Mouse (Mus musculus) liver, embryonic 14.5 days (tissue): ENCODE measurements around the gene Rnf24. TPM values are rescaled to one million over a fixed set of nuclear protein-coding genes. Genes with fewer than 3 reads are reported as not detected.
A peak's percentile ranks its signal among the peaks of the same experiment; 100 is the strongest.

Experiments
- ATAC-seq: fragments of 200-750 bp; cut with Nextera tagmentation; 2 replicates; pipeline ENCODE4 v1.8.0; 2017; ENCODE audit warnings: moderate number of reproducible peaks, mild to moderate bottlenecking, moderate library complexity; ENCODE audit not compliant: insufficient read depth
- DNase-seq, 3 experiments: peaks; one replicate each; pipeline ENCODE4 v3.0.0-alpha.2; 2012 to 2013; ENCODE audit warnings: low read depth in 3 of 3, low spot score in 3 of 3
- H3K27ac ChIP-seq: fragments of 300-500 bp; sonication (generic); 2 replicates; pipeline ENCODE4 v1.5.1; 2014; ENCODE audit warnings: moderate library complexity, mild to moderate bottlenecking, control low read depth, inconsistent platforms
- H3K27me3 ChIP-seq: fragments of 300-500 bp; sonication (generic); 2 replicates; pipeline ENCODE4 v1.6.1; 2014; ENCODE audit warnings: mild to moderate bottlenecking, low read length, moderate library complexity; ENCODE audit not compliant: control insufficient read depth, insufficient read depth
- H3K36me3 ChIP-seq: fragments of 300-500 bp; sonication (generic); replicated peaks from 2 replicates; pipeline ENCODE4 v1.6.1; 2014; ENCODE audit warnings: low read depth; ENCODE audit not compliant: control insufficient read depth, insufficient read depth
- H3K4me1 ChIP-seq, 2 experiments: fragments of 200-500 bp in 1 of 2; fragments of 300-500 bp in 1 of 2; sonication (generic) in 1 of 2; replicated peaks; 2 replicates each; pipeline ENCODE4 v1.6.1; 2012 to 2014; ENCODE audit warnings: antibody characterized with exemption in 1 of 2, inconsistent platforms in 1 of 2, low read length in 1 of 2; ENCODE audit not compliant: control insufficient read depth in 2 of 2, insufficient read depth in 2 of 2
- H3K4me2 ChIP-seq: fragments of 300-500 bp; sonication (generic); 2 replicates; pipeline ENCODE4 v1.6.1; 2014; ENCODE audit warnings: low read depth, mild to moderate bottlenecking, control low read depth, moderate library complexity
- H3K4me3 ChIP-seq, 2 experiments: fragments of 200-500 bp in 1 of 2; fragments of 300-500 bp in 1 of 2; sonication (generic) in 1 of 2; 2 replicates each; pipeline ENCODE4 v1.5.1; 2012 to 2014; ENCODE audit warnings: low read depth in 2 of 2, low read length in 2 of 2, mild to moderate bottlenecking in 2 of 2, control low read depth in 1 of 2, inconsistent platforms in 1 of 2, moderate library complexity in 1 of 2; ENCODE audit not compliant: insufficient read depth in 1 of 2
- H3K9ac ChIP-seq: fragments of 300-500 bp; sonication (generic); replicated peaks from 2 replicates; pipeline ENCODE4 v1.6.1; 2014; ENCODE audit warnings: mild to moderate bottlenecking, control low read depth, moderate library complexity
- H3K9me3 ChIP-seq: fragments of 300-500 bp; sonication (generic); 2 replicates; pipeline ENCODE4 v1.6.1; 2016; ENCODE audit warnings: low read length, mixed read lengths; ENCODE audit not compliant: control insufficient read depth
- CTCF ChIP-seq: IDR thresholded peaks from 2 replicates; pipeline ENCODE4 v1.5.1; 2016; ENCODE audit warnings: antibody characterized with exemption, low read depth, control low read depth
- EP300 ChIP-seq: IDR thresholded peaks from 2 replicates; pipeline ENCODE4 v1.6.1; 2016; ENCODE audit warnings: antibody characterized with exemption, low read depth
- WGBS: fragments of 180-500 bp; shearing (Covaris S2); extraction: QIAGEN DNeasy Blood & Tissue Kit; methylation state at CpG from one replicate; pipeline ENCODE4 v1.1.7; 2014; ENCODE audit not compliant: insufficient replicate concordance; 5-methylcytosine and 5-hydroxymethylcytosine counted together
- polyA plus RNA-seq, 2 experiments: library from polyadenylated mRNA; depleted of rRNA in 1 of 2; stranded (reverse) in 1 of 2; unstranded in 1 of 2; fragments of >200 nt; fragmentation: Nextera tagmentation in 1 of 2; extraction: Ambion mirVana in 1 of 2; gene quantifications; 2 replicates each; pipeline versions ENCODE4 v1.2.1 to v1.2.3; 2012 to 2014

Rnf24 gene
- 0.49 and 0.55 TPM in 2 replicates for polyA plus RNA-seq (2012; rRNA removed)
- polyA plus RNA-seq (2014; fragmentation: Nextera tagmentation; extraction: Ambion mirVana) = 0.32 and 0.38 TPM in 2 replicates

GRCm38 (mm10) chr2:131352747-131353563 is at the start of gene Rnf24:
TSS of gene Rnf24 (minus strand) at chr2:131352892.
- no peak for TF ChIP-seq EP300
- no peak for TF ChIP-seq CTCF
- Histone ChIP-seq H3K27ac (no peak within 1 kb of the TSS), H3K27me3 (no peaks in the 10 kb centered on the region), H3K36me3 (no peaks in the 10 kb centered on the region), H3K9me3 (no peaks in the 10 kb centered on the region), H3K4me1 (peaks cover 3 to 9% of the 10 kb centered on the region in 2 experiments; a peak in 1 of 4 replicates), H3K4me3 (peak within 1 kb of the TSS; percentile 70 to 72), H3K4me2 (peak within 1 kb of the TSS; percentile 97), H3K9ac (peak within 1 kb of the TSS; percentile 76)
- peak; percentile 98 for ATAC-seq
- under 1% methylated on average over 54 of the region's 54 CpGs for WGBS
- DNase-seq = peak; percentile 83 to 86 (median 84)

- Histone ChIP-seq H3K9me3 (no peaks in the 10 kb centered on the region), H3K4me1 (no peaks in the 10 kb centered on the region; a peak in 1 of 4 replicates), H3K4me2 (no peak overlapping the region), H3K27ac (no peak overlapping the region), H3K27me3 (no peaks in the 10 kb centered on the region), H3K4me3 (no peak overlapping the region), H3K36me3 (no peaks in the 10 kb centered on the region), H3K9ac (no peak overlapping the region)
- TF ChIP-seq EP300 (no peak), CTCF (no peak)
- no peak for DNase-seq
- 28% methylated on average over 8 of the region's 8 CpGs for WGBS
- ATAC-seq = no peak
Observed at GRCm38 (mm10) chr2:131401794-131402495, 49.3 kb upstream of the Rnf24 start.

GRCm38 (mm10) chr2:131400846-131401245 is 48.2 kb upstream of the Rnf24 start:
- no peaks in the 10 kb centered on the region for H3K27me3 ChIP-seq
- H3K4me2 ChIP-seq = no peak overlapping the region
- H3K9ac ChIP-seq = no peak overlapping the region
- no peak for ATAC-seq
- H3K36me3 ChIP-seq = no peaks in the 10 kb centered on the region
- no peak overlapping the region for H3K4me3 ChIP-seq
- 53% methylated on average over 2 of the region's 2 CpGs for WGBS
- H3K27ac ChIP-seq = no peak overlapping the region
- TF ChIP-seq CTCF = no peak
- H3K9me3 ChIP-seq = no peaks in the 10 kb centered on the region
- no peak for DNase-seq
- no peaks in the 10 kb centered on the region; a peak in 1 of 4 replicates for H3K4me1 ChIP-seq

- Histone ChIP-seq H3K4me3 (no peak overlapping the region), H3K9me3 (no peaks in the 10 kb centered on the region), H3K36me3 (no peaks in the 10 kb centered on the region), H3K27me3 (no peaks in the 10 kb centered on the region), H3K27ac (no peak overlapping the region), H3K9ac (no peak overlapping the region), H3K4me1 (no peaks in the 10 kb centered on the region; a peak in 1 of 4 replicates), H3K4me2 (no peak overlapping the region)
- DNase-seq (peak in 1 of 3 experiments; percentile 9), ATAC-seq (no peak)
- no peak for TF ChIP-seq EP300
- TF ChIP-seq CTCF = no peak
- 55% methylated on average over 5 of the region's 5 CpGs for WGBS
Observed at GRCm38 (mm10) chr2:131397323-131397848, 44.7 kb upstream of the Rnf24 start.
